Mouse (Mus musculus) frontal cortex, postnatal 10 days (tissue): ENCODE measurements around the gene Txn2.

Experiments used
- DNase-seq, 2 experiments: peaks; one replicate each; pipeline ENCODE4 v3.0.0; 2022; ENCODE audit warnings: low spot score in 2 of 2, mixed read lengths in 1 of 2

Txn2 gene

GRCm38 (mm10) chr15:77907646-77908518 lies 20.9 kb downstream of the Txn2 start:
- no peak for DNase-seq

DNA sequence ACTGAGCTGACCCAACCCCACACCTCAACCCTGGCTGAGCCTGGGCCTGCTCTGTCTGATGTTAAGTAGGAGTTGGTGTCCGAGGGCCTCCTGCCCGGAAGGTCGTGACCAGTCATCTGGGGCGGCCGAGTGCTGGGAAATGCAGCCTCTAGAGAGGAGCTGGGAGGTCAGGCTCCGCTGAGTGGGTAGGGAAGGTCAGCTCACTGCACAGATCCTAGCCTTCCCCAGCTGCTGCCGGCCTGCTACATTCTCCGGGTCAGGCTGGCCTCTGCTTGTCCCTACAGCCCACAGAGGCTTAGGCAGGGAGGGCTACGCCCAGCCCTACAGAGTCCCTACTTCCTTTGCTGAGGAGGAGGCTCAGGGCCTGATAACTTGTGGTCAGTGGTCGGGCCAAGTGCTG lies 22.3 kb downstream of the Txn2 start:
- no peak for DNase-seq

GRCm38 (mm10) chr15:77906081-77906480 lies 22.7 kb downstream of the Txn2 start:
- no peak for DNase-seq

DNA sequence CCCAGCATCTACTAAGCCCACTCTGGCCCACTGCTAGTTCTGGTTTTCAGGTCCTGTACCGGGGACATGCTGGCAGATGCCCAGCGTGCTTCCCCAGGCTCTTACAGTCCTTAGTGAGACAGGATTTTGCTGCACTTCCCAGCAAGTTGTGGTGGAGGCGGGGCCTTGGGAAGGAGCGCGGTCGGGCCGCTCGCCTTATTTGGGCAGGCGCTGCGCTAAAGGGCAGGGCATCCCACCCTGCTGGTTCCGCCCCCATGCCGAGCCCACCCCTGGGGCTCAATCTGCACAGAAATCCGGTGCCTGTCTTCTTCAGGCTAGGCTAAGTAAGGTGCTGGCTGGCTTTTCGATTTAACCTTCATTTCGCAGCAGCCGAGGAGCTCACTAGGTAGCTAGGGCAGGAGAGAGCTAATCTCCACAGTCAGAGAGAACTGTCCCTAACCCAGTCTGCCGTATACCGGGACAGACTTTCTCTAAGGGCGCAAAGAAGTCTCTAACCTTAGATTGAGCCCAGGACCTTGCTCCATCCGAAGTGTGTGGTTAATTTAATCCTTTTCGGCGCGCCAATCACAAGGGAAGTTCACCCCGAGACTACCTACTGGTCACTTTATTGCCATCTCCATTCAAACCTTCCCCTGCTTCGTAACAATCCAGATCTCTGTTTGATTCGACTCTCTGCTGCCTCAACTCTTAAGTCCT lies 23.4 kb downstream of the Txn2 start:
- peak in 1 of 2 experiments; percentile 34 for DNase-seq

DNA sequence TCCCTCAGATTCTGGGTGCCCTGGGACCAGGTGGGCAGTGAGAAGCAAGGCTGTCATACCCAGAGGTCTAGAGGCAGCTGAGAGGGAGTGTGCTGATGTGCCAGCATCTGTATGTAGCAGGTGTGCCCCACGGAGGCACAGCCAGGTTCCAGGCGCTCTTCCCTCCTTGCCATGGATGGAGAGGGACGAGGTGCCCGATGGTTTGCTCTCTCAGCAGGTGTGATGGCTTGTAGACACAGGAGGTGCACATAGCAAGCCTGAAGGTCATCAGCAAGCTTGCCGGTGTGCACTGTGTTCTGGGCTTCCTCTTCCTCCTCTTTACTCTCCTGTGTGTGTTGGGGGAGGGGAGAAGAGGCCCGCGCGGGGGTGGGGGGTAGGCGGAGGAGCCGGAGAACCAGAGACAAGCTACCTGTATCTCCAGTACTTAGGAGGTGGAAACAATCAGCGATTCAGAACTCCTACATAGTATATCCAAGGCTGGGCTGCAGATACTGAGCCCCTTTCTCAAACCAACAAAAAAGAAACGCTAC lies 24.4 kb downstream of the Txn2 start:
- no peak for DNase-seq

DNA sequence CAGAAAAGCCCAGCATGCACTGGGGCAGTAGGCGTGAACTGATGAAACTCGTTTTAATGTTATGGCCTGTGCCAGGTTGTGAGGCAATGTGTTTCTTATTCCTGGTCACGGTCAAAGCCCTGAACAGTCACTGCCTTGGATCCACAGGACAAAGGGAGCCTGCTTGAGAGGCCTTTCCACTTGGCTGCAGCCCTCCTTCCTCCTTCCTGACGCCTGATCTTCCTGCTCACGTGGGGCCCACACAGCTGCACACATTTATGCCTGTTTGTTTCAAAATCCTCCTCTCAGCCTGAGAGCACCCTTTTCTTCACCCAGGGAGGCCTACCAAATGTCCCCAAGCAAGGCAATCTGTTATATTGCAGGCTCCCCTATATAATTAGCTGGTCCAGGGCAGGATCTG lies 25.6 kb downstream of the Txn2 start:
- no peak for DNase-seq

DNA sequence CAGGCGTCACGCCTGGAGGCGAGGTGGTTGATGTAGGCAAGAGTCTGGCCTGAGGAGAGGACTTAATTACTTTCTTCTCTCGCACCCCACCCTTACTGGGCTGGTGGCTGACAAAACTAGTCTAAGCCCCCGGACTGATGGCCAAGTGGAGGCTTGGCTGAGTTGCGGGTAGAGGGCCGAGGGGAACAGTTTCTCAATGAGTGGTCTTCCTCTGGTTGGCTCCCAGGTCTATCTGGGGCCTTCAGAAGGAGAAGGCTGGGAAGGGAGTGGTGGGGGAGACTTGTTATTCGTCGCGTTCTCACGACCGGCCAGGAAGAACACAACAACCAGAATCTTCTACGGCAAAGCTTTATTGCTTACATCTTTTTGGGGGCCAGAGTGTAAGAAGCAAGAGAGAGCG lies 33.9 kb downstream of the Txn2 start:
- no peak for DNase-seq

DNA sequence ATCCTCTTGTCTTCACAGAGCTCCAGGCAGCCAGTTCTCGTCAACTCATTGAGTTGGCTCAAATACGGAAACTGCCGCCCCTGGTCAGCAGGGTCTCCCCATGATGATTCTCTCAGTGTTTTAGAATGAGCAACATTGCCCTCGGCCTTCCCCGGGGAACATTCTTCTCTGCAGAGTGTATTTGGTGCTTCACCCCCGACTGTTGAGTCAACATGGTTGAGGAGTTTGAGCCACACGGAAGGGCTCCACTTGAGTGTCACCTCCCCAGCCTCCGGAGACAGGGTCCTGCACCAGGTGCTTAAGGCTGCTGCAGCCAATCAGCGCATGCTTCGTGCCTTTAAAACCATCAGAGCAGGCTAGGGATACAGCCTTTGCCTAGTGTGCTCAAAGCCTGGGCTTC lies 35.5 kb downstream of the Txn2 start:
- no peak for DNase-seq

GRCm38 (mm10) chr15:77892420-77892819 lies 36.4 kb downstream of the Txn2 start:
- DNase-seq, result no peak

- DNase-seq, result no peak
Measured at GRCm38 (mm10) chr15:77891766-77892165, 37.0 kb downstream of the Txn2 start.

- no peak for DNase-seq
Measured at GRCm38 (mm10) chr15:77889761-77890422, 38.9 kb downstream of the Txn2 start.

DNA sequence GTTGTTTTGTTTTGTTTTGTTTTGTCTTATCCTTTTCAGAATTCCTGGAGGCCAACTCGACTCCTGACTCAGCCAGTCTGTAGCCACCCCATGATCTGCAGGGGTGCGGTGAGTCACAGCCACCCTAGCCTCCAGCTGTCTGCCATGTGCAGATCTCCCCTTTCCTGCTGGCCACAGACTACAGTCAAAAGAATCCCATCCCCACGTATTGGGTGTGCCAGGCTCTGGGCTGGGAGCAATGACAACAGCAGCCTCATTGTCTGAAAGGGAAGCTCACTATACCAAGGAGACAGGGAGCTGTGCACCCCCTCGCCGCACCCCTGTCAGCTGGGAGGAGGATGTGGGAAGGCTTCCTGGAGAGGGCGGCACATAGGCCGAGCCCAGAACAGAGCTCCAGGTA lies 40.5 kb downstream of the Txn2 start:
- no peak for DNase-seq

DNA sequence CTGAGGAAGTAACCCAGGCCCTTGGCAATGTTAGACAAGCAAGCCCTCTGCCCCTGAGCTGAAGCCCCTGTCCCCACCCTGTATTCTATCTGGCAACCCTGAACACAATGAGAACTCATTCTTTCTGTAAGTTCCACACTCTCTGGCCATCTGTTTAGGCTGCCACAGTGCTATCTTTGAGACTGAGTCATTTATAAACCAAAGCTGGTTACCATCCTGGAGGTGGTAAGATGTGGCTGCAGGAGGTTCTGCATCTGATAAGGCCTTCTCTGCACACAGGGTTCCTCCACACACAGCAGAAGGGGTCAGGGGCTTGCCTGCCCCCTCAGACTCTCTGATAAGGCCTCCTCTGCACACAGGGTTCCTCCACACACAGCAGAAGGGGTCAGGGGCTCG lies 41.7 kb downstream of the Txn2 start:
- DNase-seq, result no peak

GRCm38 (mm10) chr15:77886369-77887092 lies 42.3 kb downstream of the Txn2 start:
- DNase-seq, result no peak

DNA sequence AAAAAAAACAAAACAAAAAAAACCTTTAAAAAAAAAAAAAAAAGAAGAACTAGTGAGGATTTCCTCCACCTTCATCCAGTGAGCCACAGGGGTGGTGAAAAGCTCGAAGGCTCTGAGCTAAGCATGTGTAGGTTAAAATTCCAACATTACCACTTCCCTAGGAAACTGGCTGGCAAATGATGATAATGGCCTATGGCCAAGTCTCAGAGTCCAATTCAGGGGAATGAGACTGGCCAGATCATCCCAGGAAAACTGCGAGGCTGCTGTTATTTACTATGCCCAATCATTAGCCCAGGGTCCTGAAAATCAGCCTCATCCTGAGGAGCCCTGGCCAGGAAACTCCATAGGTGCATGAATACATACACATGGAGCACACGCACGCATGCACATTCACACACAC lies 42.9 kb downstream of the Txn2 start:
- no peak for DNase-seq

DNA sequence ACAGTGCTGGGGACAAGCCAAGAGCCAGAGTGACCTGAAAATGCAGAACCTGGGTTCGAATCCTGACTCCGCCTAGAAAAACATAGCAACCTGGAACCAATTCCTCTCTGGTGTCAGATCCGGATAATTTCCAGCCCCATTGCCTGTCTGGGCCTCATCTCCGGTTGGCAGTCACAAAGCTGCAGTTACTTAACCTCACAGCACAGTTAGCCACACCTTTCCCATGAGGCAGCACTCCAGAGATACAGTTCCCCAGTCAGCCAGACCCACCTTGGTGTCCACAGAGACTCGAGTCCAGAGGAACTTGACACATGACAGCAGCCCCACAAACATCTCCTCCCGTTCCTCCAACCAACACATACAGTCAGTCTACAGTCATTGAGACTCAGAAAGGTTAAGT lies 43.6 kb downstream of the Txn2 start:
- DNase-seq, result no peak

GRCm38 (mm10) chr15:77883697-77884010 lies 45.2 kb downstream of the Txn2 start:
- DNase-seq, result no peak

DNA sequence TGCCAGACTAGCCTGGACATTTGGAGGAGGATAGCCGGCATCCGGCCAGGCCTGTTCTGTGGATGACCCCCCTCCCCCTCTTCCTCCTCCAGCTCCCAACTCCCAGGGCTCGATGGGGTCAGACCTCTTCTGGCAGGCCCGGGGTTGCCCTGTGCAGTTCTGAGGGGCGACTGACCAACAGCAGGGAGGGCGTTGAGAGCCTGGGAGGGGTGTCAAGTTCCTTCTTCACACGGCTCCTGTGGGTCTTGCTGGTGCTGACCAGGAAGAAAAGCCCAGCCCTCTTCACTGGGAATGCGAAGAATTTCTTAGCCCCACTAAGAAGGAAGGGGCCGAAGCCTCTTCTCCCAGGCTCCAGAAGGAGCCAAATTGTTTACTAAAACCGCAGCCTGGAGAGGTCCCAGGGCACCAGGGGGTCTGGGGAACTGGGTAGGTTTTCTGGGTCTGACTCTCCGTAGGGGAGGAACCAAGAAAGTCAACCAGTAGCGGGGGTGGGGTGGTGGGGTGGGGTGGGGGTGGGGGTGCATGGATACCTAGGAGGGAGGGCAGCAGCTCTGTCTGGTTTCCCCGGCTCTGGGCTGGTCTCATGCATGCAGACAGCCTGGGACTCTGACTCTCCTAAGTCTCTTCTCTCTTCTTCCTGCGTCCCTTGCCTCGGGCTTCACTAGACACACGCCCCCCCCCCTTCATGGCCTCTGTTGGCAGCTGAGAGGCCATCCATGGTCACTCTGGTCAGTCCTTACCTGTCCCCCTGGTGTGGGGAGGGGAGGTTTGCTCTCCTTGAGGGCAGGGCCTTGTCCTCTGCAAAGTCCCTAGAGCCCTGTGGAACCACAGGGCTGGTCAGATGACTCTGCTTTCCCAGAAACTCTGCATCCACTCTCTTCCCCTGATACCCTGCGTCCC lies 45.8 kb downstream of the Txn2 start:
- no peak for DNase-seq

- DNase-seq, result no peak
Measured at GRCm38 (mm10) chr15:77882297-77882696, 46.5 kb downstream of the Txn2 start.

GRCm38 (mm10) chr15:77881698-77882097 lies 47.1 kb downstream of the Txn2 start:
- DNase-seq, result no peak

GRCm38 (mm10) chr15:77880738-77881137 lies 48.1 kb downstream of the Txn2 start:
- no peak for DNase-seq
